Mouse (Mus musculus) spleen, embryonic (tissue): ENCODE measurements around the gene Plcb4.
"Not testable (repeated sequence)": the region's sequence is repeated elsewhere in the genome, so short reads cannot be mapped to it uniquely, and the experiment has no call there.

Source experiments
- CTCF ChIA-PET: fragments of 350-600 bp; sonication (Branson Sonifier 250); formaldehyde crosslinking; loops from one replicate; lab custom pipeline; 2022; lab: Charles Lee

The Plcb4 gene

DNA sequence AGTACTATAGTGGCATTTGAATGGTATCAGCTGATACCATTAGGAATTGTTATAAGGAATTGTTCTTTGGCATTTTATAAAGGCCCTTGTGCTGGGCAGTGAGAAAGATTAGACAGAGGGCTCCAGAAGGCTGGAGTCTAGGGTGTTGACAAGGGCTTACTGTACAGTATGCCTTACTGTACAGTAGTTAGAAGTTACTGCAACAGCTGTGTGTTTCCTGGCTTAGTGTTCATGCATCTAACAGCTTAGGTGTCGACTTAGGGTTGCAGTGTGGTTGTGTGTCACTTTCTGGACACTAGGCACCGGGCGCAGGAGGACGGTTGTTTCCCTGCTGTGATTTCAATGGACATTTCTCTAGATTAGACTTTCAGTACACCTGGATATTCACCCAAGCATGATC, 57.4 kb downstream of the Plcb4 start:
- CTCF ChIA-PET: no interaction called here

DNA sequence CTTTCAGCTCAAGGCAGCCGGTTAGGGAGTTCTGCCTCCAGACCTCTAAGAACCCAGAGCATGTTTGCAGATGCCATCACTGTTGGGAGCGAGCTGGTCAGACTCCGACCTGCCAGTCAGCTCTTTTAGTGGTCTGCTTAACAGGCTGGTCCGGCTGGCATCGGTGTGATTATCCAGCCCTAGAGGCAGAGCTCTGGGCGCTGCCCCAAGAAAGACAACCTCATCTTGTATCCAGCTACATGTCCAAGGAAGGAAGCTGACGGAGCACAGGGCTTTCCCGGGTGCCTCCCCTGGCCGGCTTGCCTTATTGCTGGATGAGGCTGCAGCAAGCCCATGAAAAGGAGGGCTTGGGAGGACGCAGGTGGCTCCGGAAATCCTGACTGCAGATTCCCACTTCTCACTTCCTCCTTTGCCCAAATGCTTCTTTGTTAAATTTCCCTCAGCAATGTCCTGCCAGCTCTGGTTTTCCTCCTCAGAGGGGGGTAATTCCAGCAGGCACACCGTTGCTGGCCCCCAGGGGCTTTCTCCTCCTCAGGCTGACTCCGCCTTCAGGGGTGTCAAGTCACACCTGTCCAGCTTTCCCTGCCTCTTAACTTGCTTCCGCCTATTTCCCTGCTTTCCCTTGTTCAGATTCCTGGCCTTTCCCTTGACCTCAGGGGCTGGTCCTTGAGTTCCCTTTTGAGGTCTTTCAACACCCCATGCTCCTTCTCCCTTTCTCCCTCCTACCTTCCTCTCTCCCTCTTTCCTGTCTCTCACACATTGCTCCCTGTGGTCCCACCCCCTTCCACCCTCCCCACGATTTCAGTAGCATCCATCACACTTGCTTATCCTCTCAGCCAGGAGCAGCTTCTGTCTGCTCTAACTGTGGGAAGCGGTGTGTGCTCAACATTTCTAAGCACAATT, 58.7 kb downstream of the Plcb4 start:
- CTCF ChIA-PET: no interaction called here

GRCm38 (mm10) chr2:135722109-135722508, 63.3 kb downstream of the Plcb4 start:
- CTCF ChIA-PET: no interaction called here

- CTCF ChIA-PET: no interaction called here
Measured at GRCm38 (mm10) chr2:135723387-135723786, 64.6 kb downstream of the Plcb4 start.

GRCm38 (mm10) chr2:135724489-135724888, 65.7 kb downstream of the Plcb4 start:
- CTCF ChIA-PET: no interaction called here

GRCm38 (mm10) chr2:135725362-135725761, 66.6 kb downstream of the Plcb4 start:
- CTCF ChIA-PET: no interaction called here

DNA sequence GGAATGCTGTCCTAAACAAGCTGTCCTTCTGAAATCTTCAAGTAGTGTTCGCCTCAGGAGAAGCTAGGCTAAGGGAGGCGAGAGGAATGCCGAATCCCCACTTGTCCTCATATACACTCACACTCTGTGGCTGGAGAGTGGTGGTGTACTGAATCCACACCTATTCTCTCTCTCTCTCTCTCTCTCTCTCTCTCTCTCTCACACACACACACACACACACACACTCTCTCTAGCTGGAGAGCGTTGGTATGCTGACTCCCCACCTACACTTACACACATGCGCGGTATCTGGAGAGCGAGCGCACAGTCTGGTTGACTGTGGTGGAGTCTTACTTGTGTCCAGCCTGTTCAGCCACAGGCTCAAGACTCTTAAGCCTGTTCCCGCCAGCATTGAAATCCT, 68.3 kb downstream of the Plcb4 start:
- CTCF ChIA-PET: no interaction called here

DNA sequence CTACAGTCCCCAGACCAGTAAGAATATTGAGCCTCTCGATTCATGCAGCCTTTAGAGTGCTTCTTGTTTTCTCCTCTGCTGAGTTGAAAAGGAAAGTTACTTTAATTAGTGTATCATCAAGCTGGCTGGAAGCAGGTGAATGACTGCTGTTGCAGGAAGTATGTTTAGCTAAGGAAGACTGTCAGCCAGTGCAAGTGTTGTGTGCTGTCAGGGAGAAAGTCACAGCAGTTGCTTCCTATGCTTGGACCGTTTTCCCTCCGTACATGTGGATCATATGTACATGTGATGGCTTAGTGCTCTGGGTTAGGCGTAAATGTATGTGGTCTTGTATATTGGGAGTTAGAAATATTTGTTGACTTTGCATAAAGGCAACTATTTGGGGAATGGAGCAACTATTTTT, 69.1 kb downstream of the Plcb4 start:
- CTCF ChIA-PET: no interaction called here

GRCm38 (mm10) chr2:135731591-135731990, 72.8 kb downstream of the Plcb4 start:
- CTCF ChIA-PET: no interaction called here

DNA sequence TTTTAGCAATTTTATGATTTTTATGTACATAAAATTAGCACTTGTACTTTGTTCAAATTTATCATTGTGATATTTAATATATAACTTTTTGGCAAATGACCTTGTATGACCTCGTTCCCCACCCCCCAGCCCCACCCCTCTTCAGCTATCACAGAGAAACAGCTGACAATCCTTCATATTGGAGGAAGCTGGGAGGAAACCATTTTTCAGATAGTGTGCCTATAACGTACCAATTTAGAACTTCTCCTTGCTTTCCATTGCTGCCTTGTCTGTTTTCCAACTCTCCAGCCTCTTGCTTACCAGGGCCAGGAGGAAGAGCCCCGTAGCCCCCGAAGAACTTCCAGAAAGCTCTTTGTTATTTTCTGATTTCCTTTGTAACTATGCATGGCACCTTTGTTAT, 73.8 kb downstream of the Plcb4 start:
- CTCF ChIA-PET: no interaction called here

DNA sequence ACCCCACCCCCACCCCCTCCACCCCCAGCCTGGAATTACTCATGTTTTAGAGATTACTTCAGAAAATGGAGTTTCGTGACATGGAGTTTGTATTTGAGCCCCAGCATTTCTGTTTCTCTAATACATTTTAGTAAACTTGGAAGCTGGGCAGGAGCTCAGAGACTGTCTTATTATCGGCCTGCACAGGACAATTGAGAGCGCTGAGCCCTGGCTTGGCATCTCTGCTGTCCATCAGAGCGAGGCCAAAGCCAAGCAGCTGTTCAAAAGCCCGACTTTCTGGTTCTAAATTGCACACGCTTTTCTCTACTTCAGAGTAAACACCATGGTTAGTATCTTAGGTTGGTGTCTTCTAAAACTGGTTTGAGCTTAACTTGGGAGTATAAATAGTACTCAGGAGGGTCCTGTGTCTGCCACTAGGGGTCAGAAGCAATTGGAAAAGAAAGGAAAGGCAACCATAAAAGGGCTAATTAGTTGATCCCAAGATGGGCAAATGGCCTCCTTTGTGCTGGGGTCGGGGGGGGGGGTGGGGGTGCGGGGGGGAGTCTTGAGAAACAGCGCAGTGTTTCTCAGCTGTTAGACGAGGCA, 75.2 kb downstream of the Plcb4 start:
- CTCF ChIA-PET: no interaction called here

GRCm38 (mm10) chr2:135737506-135737905, 78.7 kb downstream of the Plcb4 start:
- CTCF ChIA-PET: no interaction called here

GRCm38 (mm10) chr2:135738022-135738780, 79.4 kb downstream of the Plcb4 start:
- CTCF ChIA-PET: not testable (repeated sequence)

- CTCF ChIA-PET: no interaction called here
Measured at GRCm38 (mm10) chr2:135738950-135739349, 80.1 kb downstream of the Plcb4 start.

- CTCF ChIA-PET: no interaction called here
Measured at GRCm38 (mm10) chr2:135742954-135743700, 84.3 kb downstream of the Plcb4 start.

GRCm38 (mm10) chr2:135744711-135745110, 85.9 kb downstream of the Plcb4 start:
- CTCF ChIA-PET: no interaction called here

DNA sequence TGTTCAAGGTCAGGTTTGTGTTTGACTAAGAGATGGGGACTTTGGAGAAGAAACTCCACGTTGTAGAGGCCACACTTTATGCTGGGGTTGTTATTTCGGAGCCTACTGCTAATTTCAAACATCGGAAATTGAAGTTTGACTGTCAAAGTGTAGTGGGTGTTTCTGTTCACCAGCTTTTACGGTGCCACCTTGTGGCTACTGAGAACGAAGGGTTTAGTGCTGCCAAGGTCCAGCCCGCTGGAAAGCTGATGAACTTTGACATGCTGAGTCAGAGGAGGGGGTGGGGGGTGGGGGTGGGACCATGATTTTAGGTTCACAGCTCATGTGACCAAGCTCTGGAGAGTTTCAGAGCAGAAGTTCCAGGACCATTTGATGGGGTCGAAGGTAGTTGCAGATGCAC, 86.3 kb downstream of the Plcb4 start:
- CTCF ChIA-PET: no interaction called here

- CTCF ChIA-PET: no interaction called here
Measured at GRCm38 (mm10) chr2:135748441-135748840, 89.6 kb downstream of the Plcb4 start.

DNA sequence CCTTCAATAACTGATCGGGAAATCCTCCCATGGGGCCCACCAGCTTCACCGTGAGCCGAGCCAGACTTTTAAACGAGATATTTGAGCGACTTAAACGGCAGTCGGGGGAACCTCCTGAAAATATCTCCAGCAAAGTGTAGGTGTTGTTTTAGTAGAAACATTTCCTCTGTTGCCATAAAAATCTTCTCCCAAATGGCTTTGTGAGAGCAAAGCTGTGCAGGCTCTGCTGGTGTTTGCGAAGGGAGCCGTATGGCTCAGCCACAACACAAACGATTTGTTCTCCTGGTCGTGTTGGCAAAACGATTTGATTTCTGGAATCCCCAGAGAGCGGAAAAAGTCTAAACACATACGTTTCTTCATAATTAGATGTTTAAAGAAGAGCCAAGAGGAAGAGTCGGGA, 90.8 kb downstream of the Plcb4 start:
- CTCF ChIA-PET: no interaction called here

DNA sequence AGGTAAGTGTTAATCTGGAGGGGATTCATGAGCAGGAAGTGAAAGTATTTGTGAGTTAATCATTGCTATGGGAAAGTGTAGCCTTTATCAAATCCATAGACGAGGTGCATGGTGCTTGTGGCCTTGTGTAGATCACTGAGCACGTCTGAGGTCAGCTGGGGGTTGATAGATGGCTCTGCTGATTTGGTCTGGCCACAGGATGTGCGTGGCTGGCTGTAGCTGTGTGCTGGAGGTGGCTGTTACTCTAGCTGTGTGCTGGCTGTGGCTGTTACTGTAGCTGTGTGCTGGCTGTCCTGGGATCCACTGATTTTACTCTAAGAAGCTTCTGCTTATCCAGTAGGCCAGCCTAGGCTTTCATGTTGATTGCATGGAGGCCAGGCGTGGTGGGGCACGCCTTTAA, 91.9 kb downstream of the Plcb4 start:
- CTCF ChIA-PET: no interaction called here

GRCm38 (mm10) chr2:135755792-135756191, 97.0 kb downstream of the Plcb4 start:
- CTCF ChIA-PET: no interaction called here

DNA sequence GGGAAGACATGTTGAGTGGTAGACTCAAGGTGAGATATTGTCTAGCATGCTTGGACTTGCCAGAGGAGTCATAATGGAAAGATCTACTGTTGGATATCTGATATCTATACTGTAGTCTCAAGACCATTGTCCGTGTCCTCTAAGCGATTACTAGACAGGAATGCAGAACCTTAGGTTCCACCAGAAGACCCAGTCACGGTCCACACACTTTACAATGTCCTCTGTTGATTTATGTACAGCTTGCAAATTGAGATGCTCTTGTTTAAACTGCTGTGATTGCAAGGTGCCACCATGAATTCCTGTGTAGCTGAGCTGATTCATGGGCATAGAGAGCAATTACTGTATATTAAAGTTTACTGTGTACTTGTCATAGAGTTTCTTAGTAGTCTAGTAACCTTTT, 98.7 kb downstream of the Plcb4 start:
- CTCF ChIA-PET: no interaction called here
